Mouse (Mus musculus) megakaryocyte, embryonic 14.5 days (primary cell): ENCODE measurements around the gene Ptdss2.

Experiments
- FLI1 ChIP-seq: IDR thresholded peaks from 2 replicates; pipeline ENCODE4 v1.6.1; 2012; ENCODE audit warnings: low read length, inconsistent platforms, mixed read lengths
- GATA1 ChIP-seq: IDR thresholded peaks from 3 replicates; pipeline ENCODE4 v1.6.1; 2012; ENCODE audit warnings: mixed read lengths, low read length, inconsistent platforms, borderline replicate concordance

- TF ChIP-seq FLI1 (no peak), GATA1 (no peak)
Observed at GRCm38 (mm10) chr7:141193948-141194347, 71.8 kb downstream of the Ptdss2 start, which contains the start of the genes Hras and Lrrc56.
